Mouse (Mus musculus) naive thymus-derived CD4-positive, alpha-beta T cell, adult 5 months (primary cell): ENCODE measurements around the gene Tcf7l2. TPM values are rescaled to one million over a fixed set of nuclear protein-coding genes. Genes with fewer than 3 reads are reported as not detected.

ENCODE experiments used
- polyA plus RNA-seq: library from polyadenylated mRNA; unstranded; fragments of 100-300 nt; shearing (Covaris generic); gene quantifications from one replicate; pipeline ENCODE4 v1.2.1, GENCODE M21; 2017

The Tcf7l2 gene
- 1.9 TPM for polyA plus RNA-seq

DNA sequence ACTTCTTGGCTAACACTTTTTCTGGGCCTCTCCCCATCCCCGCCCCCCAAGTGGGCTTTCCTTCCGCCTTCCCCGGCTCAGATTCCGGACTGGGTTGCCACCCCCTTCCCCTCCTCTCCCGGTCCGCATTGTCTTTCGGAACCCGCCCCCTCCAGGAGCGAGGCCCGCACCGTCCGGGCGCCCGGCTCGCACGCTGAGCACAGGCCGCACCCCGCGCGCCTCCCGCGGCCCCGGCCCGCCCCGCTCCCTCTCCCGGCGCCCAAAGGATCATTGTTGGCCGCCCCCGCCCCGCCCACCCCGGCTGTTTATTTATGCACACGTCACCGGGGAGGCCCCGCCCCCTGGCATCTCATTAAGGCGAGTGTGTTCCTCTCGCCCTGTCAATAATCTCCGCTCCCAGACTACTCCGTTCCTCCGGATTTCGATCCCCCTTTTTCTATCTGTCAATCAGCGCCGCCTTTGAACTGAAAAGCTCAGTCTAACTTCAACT, at the start of gene Tcf7l2:
TSS of gene Tcf7l2 (plus strand) at position 382 of the 490 bp plus-strand sequence.

